Mouse (Mus musculus) CH12.LX (cell line): ENCODE results near the gene Stra6l. TPM values are rescaled to one million over a fixed set of nuclear protein-coding genes. Genes with fewer than 3 reads are reported as not detected.

Experiments
- DNase-seq: peaks from one replicate; pipeline ENCODE4 v3.0.0-alpha.2; 2013; ENCODE audit errors: extremely low read depth
- H3K27ac ChIP-seq: 2 replicates; pipeline ENCODE4 v1.5.1; 2012; ENCODE audit warnings: low read depth, mild to moderate bottlenecking, control low read depth, moderate library complexity; ENCODE audit not compliant: insufficient read depth
- H3K27me3 ChIP-seq: replicated peaks from 2 replicates; pipeline ENCODE3; 2012; ENCODE audit warnings: inconsistent platforms
- H3K36me3 ChIP-seq, 2 experiments: replicated peaks in 1 of 2; 2 replicates each; pipeline versions ENCODE3 to v1.6.1; 2012; ENCODE audit warnings: inconsistent platforms in 1 of 2, low read length in 1 of 2, mild to moderate bottlenecking in 1 of 2, mixed read lengths in 1 of 2, moderate library complexity in 1 of 2; ENCODE audit not compliant: control insufficient read depth in 1 of 2, insufficient read depth in 1 of 2
- H3K4me1 ChIP-seq, 2 experiments: 2 replicates each; pipeline ENCODE4 v1.6.1; 2012; ENCODE audit warnings: inconsistent platforms in 1 of 2, moderate library complexity in 1 of 2; ENCODE audit not compliant: insufficient read depth in 2 of 2, control insufficient read depth in 1 of 2
- H3K4me2 ChIP-seq: 2 replicates; pipeline ENCODE4 v1.6.1; 2012; ENCODE audit warnings: low read depth, mild to moderate bottlenecking, control low read depth; ENCODE audit not compliant: poor library complexity, insufficient read depth, severe bottlenecking
- H3K4me3 ChIP-seq, 3 experiments: fragments of 150-350 bp in 1 of 3; sonication (generic) in 1 of 3; replicated peaks in 1 of 3; 2 replicates each; pipeline versions ENCODE3 to v1.5.1; 2011 to 2012; ENCODE audit warnings: low read depth in 2 of 3, low read length in 2 of 3, mild to moderate bottlenecking in 2 of 3, moderate library complexity in 2 of 3, control low read depth in 1 of 3, improper control_type of control experiment in 1 of 3, inconsistent platforms in 1 of 3, mixed read lengths in 1 of 3; ENCODE audit not compliant: poor library complexity in 1 of 3
- H3K79me2 ChIP-seq: replicated peaks from 2 replicates; pipeline ENCODE4 v1.6.1; 2012; ENCODE audit warnings: mild to moderate bottlenecking, moderate library complexity; ENCODE audit not compliant: control insufficient read depth, poor library complexity, insufficient read depth, severe bottlenecking; ENCODE audit errors: extremely low read depth
- H3K9ac ChIP-seq: 2 replicates; pipeline ENCODE4 v1.6.1; 2012; ENCODE audit warnings: low read depth, mild to moderate bottlenecking, control low read depth, moderate library complexity; ENCODE audit not compliant: insufficient read depth
- H3K9me3 ChIP-seq: replicated peaks from 2 replicates; pipeline ENCODE3; 2012; ENCODE audit warnings: low read length, inconsistent platforms, mixed read lengths
- BHLHE40 ChIP-seq: IDR thresholded peaks from 2 replicates; pipeline ENCODE4 v1.6.1; 2011; ENCODE audit warnings: mild to moderate bottlenecking, low read depth, low read length, improper control_type of control experiment
- CHD2 ChIP-seq: IDR thresholded peaks from 2 replicates; pipeline ENCODE4 v1.6.1; 2011; ENCODE audit warnings: low read length, improper control_type of control experiment
- CTCF ChIP-seq, 2 experiments: IDR thresholded peaks in 1 of 2; conservative IDR thresholded peaks in 1 of 2; 2 replicates each; pipeline ENCODE4 v1.5.1; 2011 to 2012; ENCODE audit warnings: low read depth in 2 of 2, low read length in 2 of 2, improper control_type of control experiment in 1 of 2, inconsistent platforms in 1 of 2, mild to moderate bottlenecking in 1 of 2, moderate library complexity in 1 of 2
- JUN ChIP-seq: IDR thresholded peaks from 2 replicates; pipeline ENCODE4 v1.6.1; 2011; ENCODE audit warnings: low read depth, mild to moderate bottlenecking, low read length, improper control_type of control experiment, moderate library complexity; ENCODE audit not compliant: insufficient read depth
- MAZ ChIP-seq: IDR thresholded peaks from 2 replicates; pipeline ENCODE4 v1.6.1; 2012; ENCODE audit warnings: low read depth, mild to moderate bottlenecking, inconsistent platforms, low read length, improper control_type of control experiment, moderate library complexity
- MEF2A ChIP-seq: IDR thresholded peaks from 2 replicates; pipeline ENCODE4 v1.6.1; 2014; ENCODE audit warnings: low read depth, mild to moderate bottlenecking, inconsistent platforms, low read length, improper control_type of control experiment, borderline replicate concordance
- MXI1 ChIP-seq: IDR thresholded peaks from 2 replicates; pipeline ENCODE4 v1.6.1; 2011; ENCODE audit warnings: mild to moderate bottlenecking, low read depth, low read length, improper control_type of control experiment
- MYC ChIP-seq: IDR thresholded peaks from 2 replicates; pipeline ENCODE4 v1.6.1; 2011; ENCODE audit warnings: low read depth, mild to moderate bottlenecking, improper control_type of control experiment, low read length
- NELFE ChIP-seq: IDR thresholded peaks from 2 replicates; pipeline ENCODE4 v1.6.1; 2011; ENCODE audit warnings: low read depth, low read length, improper control_type of control experiment
- RAD21 ChIP-seq: IDR thresholded peaks from 2 replicates; pipeline ENCODE4 v1.6.1; 2011; ENCODE audit warnings: low read depth, mild to moderate bottlenecking, low read length, improper control_type of control experiment, moderate library complexity
- SIN3A ChIP-seq: IDR thresholded peaks from 2 replicates; pipeline ENCODE4 v1.6.1; 2012; ENCODE audit warnings: low read length, improper control_type of control experiment, inconsistent platforms
- SMC3 ChIP-seq: IDR thresholded peaks from 2 replicates; pipeline ENCODE4 v1.6.1; 2011; ENCODE audit warnings: low read depth, low read length, improper control_type of control experiment
- USF1 ChIP-seq: IDR thresholded peaks from 2 replicates; pipeline ENCODE4 v1.6.1; 2014; ENCODE audit warnings: low read depth, mild to moderate bottlenecking, inconsistent platforms, low read length, improper control_type of control experiment
- dilution Hi-C: fragments of 300-500 bp; cut with MboI; formaldehyde crosslinking; loops from 2 replicates; pipeline ENCODE4 v1.14.3; 2020; ENCODE audit warnings: low sequenced_read_pairs; ENCODE audit not compliant: extremely low pct_unique_long_range_greater_than_20kb, extremely low pct_ligation_motif_present
- in situ Hi-C: fragments of 300-500 bp; cut with MboI; formaldehyde crosslinking; loops from 3 replicates; pipeline ENCODE4 v1.14.3; 2019; ENCODE audit warnings: low sequenced_read_pairs, low pct_ligation_motif_present, low pct_unique_long_range_greater_than_20kb, mixed read lengths
- polyA plus RNA-seq: library from polyadenylated mRNA; unstranded; fragments of >175 nt; gene quantifications from 2 replicates; pipeline ENCODE4 v1.2.1, GENCODE M21; 2012; ENCODE audit warnings: low read depth; ENCODE audit not compliant: insufficient read length
- total RNA-seq, 2 experiments: library from RNA; depleted of rRNA; stranded (reverse); fragments of 300-350 nt in 1 of 2; fragments of >200 nt in 1 of 2; gene quantifications; 2 replicates each; pipeline ENCODE4 v1.2.3; 2012 to 2014

Gene Stra6l
- total and polyA plus RNA-seq, 3 experiments, result 0.13 TPM; not detected in 2

GRCm38 (mm10) chr4:45819208-45819931 lies 29.1 kb upstream of the Stra6l start:
- in situ Hi-C loops, result no loop called here
- H3K4me1 ChIP-seq, result peaks cover 0 to 23% of the 10 kb centered on the region in 2 experiments; a peak in 2 of 4 replicates
- dilution Hi-C loops, result no loop called here

DNA sequence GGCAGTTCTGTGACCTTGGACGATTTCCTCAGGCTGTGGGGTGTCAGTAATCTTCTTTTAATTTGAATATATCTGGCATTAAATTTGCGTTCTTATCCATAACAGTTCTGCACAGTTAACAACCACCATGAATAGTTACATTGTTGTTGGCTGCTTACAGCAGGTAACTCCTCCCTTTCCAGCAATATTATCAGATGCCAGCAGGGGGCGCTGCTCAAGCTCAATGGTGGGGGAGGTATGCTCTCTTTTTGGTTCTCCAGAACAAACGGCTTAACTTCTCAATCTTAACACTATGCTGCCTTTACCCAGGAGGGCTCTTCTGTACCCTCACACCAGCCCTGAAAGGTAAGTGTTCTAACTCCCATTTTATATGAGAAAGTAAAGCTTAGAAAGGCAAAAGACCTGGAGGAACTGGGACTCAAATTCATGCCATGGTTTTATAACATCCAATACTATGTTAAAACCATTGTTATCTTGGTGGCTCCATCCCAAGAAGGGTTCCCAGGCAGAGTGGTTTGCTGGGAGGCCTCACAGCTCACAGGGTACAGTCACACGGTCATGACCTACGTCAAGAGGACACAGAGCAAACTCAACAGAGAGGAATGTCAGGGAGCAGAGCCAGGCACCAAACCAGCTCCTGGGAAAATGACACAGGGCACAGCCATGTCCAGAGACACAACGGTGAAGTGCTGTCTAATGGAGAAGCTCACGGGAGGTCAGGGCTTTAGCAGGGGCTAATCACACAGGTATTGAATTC lies 28.2 kb upstream of the Stra6l start:
- peak; percentile 70 for DNase-seq
- Histone ChIP-seq H3K79me2 (no peaks in the 10 kb centered on the region), H3K27ac (no peak overlapping the region), H3K36me3 (no peaks in the 10 kb centered on the region), H3K9me3 (no peaks in the 10 kb centered on the region), H3K9ac (no peak overlapping the region), H3K4me1 (peaks cover 0 to 23% of the 10 kb centered on the region in 2 experiments; a peak in 2 of 4 replicates), H3K4me2 (peak overlapping the region; percentile 76; the same call in 1 of the 2 replicates), H3K27me3 (peaks cover 8% of the 10 kb centered on the region), H3K4me3 (no peak overlapping the region)
- TF ChIP-seq JUN (no peak), SMC3 (peak; percentile 48), CTCF (conservative IDR thresholded peaks at IDR 0.05 in 1 of 2, IDR thresholded peaks at IDR 0.05 in 1 of 2; ENCODE audit: low read depth in 2 of 2, low read length in 2 of 2) (peak; percentile 74 to 79), MXI1 (no peak), MAZ (peak; percentile 42; the same call in 1 of the 2 replicates), RAD21 (peak; percentile 35), MYC (no peak), CHD2 (0 out of 2 replicates have a peak, but pooled peaks have one; percentile 18), MEF2A (no peak)
- in situ Hi-C loops (no loop called here), dilution Hi-C loops (no loop called here)

More at GRCm38 (mm10) chr4:45819208-45819931, 29.1 kb upstream of the Stra6l start:
- H3K9ac ChIP-seq, result no peak overlapping the region
- H3K4me3 ChIP-seq, result no peak overlapping the region
- H3K27ac ChIP-seq, result no peak overlapping the region
- H3K27me3 ChIP-seq, result peaks cover 5% of the 10 kb centered on the region
- DNase-seq, result peak; percentile 21
- no peak for TF ChIP-seq MEF2A
- TF ChIP-seq SIN3A, result no peak
- 0 out of 2 replicates have a peak, but pooled peaks have one; percentile 2 for TF ChIP-seq NELFE
- 0 out of 2 replicates have a peak, but pooled peaks have one; percentile 22 for TF ChIP-seq BHLHE40
- TF ChIP-seq USF1, result no peak
- H3K79me2 ChIP-seq, result no peaks in the 10 kb centered on the region
- peak overlapping the region; percentile 76; the same call in 1 of the 2 replicates for H3K4me2 ChIP-seq
- no peaks in the 10 kb centered on the region for H3K9me3 ChIP-seq
- H3K36me3 ChIP-seq, result no peaks in the 10 kb centered on the region
